Mouse (Mus musculus) hematopoietic stem cell, adult 5-6 weeks (primary cell): ENCODE data around the gene Dpy19l2. TPM values are rescaled to one million over a fixed set of nuclear protein-coding genes. Genes with fewer than 3 reads are reported as not detected.
"Not testable (repeated sequence)": the region's sequence is repeated elsewhere in the genome, so short reads cannot be mapped to it uniquely, and the experiment has no call there.

Experiments
- ATAC-seq, 2 experiments: fragments of 125-278 bp in 1 of 2; replicated peaks in 1 of 2; 2 replicates each; pipeline ENCODE4 v1.8.0; 2016 to 2017; ENCODE audit warnings: inconsistent platforms in 2 of 2, mild to moderate bottlenecking in 2 of 2, moderate number of reproducible peaks in 2 of 2, low read depth in 1 of 2, moderate TSS enrichment in 1 of 2; ENCODE audit not compliant: low FRiP score in 2 of 2, poor library complexity in 2 of 2, severe bottlenecking in 2 of 2, insufficient read depth in 1 of 2, low TSS enrichment in 1 of 2
- total RNA-seq: library from RNA; stranded (forward); fragments of 172-1452, 232-1000 nt; gene quantifications from 2 replicates; pipeline ENCODE4 v1.2.3, GENCODE M21; 2017

The Dpy19l2 gene
- total RNA-seq = not detected in 2 replicates

- peak; percentile 42 to 72 for ATAC-seq
Observed at GRCm38 (mm10) chr9:24695700-24696404, at the start of gene Dpy19l2. Gene Dpy19l2, minus strand, starts transcription at chr9:24696293.

GRCm38 (mm10) chr9:24744958-24745357 lies 48.9 kb upstream of the Dpy19l2 start:
- peak; percentile 87 to 98 for ATAC-seq

- no peak for ATAC-seq
Observed at GRCm38 (mm10) chr9:24701246-24701645, 5.2 kb upstream of the Dpy19l2 start.

GRCm38 (mm10) chr9:24696405-24696778 lies 299 bp upstream of the Dpy19l2 start:
- ATAC-seq = no peak

GRCm38 (mm10) chr9:24637341-24637740 lies 58.8 kb downstream of the Dpy19l2 start:
- ATAC-seq = not testable (repeated sequence)

GRCm38 (mm10) chr9:24624896-24625295 lies 71.2 kb downstream of the Dpy19l2 start, which contains the start of gene Cypt4:
Gene Cypt4, plus strand, starts transcription at chr9:24625196.
- no peak for ATAC-seq

- ATAC-seq = no peak
Observed at GRCm38 (mm10) chr9:24538159-24538558, 157.9 kb downstream of the Dpy19l2 start.

GRCm38 (mm10) chr9:24516575-24517139 lies 179.4 kb downstream of the Dpy19l2 start:
- ATAC-seq = peak; percentile 89 to 95

- no peak for ATAC-seq
Observed at GRCm38 (mm10) chr9:24514078-24514469, 182.0 kb downstream of the Dpy19l2 start.

- ATAC-seq = no peak
Observed at GRCm38 (mm10) chr9:24513290-24514077, 182.6 kb downstream of the Dpy19l2 start.

GRCm38 (mm10) chr9:24512121-24512539 lies 184.0 kb downstream of the Dpy19l2 start:
- ATAC-seq = no peak

- no peak for ATAC-seq
Observed at GRCm38 (mm10) chr9:24511371-24512120, 184.5 kb downstream of the Dpy19l2 start.

GRCm38 (mm10) chr9:24508880-24509279 lies 187.2 kb downstream of the Dpy19l2 start:
- ATAC-seq = no peak

Other genes with a start within 250 kb of the Dpy19l2 start
- gene Dpy19l1, start 193.2 kb downstream of the Dpy19l2 start, total RNA-seq = 33.5 and 47.4 TPM in 2 replicates
- not detected in 2 replicates for gene Cypt4, start 71.1 kb downstream of the Dpy19l2 start, total RNA-seq
- not detected in 2 replicates for gene Tbx20, start 78.0 kb upstream of the Dpy19l2 start, total RNA-seq